Mouse (Mus musculus): Measurements from ENCODE around the gene Cpvl.

The Cpvl gene

DNA sequence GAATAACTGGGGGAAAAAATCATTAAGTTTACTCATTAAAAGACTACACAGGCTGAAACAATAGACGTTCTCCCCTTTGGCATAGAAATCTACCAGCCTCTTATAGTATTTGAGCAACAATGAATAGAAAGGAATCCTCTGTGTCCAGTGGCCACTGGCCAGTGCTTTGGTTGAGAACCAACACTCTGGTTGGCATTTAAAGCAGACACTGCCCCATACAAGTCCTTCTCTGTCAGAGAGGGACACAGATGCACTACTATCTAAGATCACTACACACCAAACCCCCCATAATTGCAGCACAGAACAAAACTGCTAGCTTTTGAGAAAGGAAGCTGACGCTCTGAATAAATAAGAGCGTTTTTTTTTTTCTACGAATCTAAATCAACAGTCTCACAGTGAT is 93.5 kb downstream of the Cpvl start:
- DNase-seq (ENCODE audit: low spot score) = no peak

DNA sequence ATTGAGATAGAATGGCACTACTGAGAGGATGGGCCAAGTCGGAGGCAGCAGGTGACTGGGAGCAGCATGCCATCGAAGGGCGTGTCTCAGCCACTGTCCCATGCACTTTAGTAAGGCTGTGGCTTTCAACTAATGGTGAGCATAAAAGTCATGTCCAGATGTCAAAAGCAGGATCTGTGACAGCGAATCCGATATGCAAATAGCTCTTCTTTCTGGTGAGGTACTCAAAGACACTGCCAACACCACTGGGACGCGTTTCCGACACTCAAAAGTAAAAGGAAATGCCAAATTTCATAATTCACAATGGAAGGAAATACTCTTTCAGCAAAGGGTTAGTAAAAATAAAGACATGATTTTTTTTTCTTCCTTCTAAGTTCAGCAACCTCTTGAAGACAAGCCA is 94.0 kb downstream of the Cpvl start:
- DNase-seq (ENCODE audit: low spot score) = no peak

- no peak for DNase-seq (ENCODE audit: low spot score)
Measured at GRCm38 (mm10) chr6:53883405-53883804, 95.1 kb downstream of the Cpvl start.

GRCm38 (mm10) chr6:53881623-53882022 is 96.8 kb downstream of the Cpvl start:
- no peak for DNase-seq (ENCODE audit: low spot score)

- no peak for DNase-seq (ENCODE audit: low spot score)
Measured at GRCm38 (mm10) chr6:53881235-53881606, 97.2 kb downstream of the Cpvl start.

GRCm38 (mm10) chr6:53880530-53881234 is 97.8 kb downstream of the Cpvl start:
- no peak for DNase-seq (ENCODE audit: low spot score)

GRCm38 (mm10) chr6:53879567-53879966 is 98.9 kb downstream of the Cpvl start:
- no peak for DNase-seq (ENCODE audit: low spot score)

GRCm38 (mm10) chr6:53874881-53875429 is 103.5 kb downstream of the Cpvl start:
- DNase-seq (ENCODE audit: low spot score) = no peak

GRCm38 (mm10) chr6:53871903-53872302 is 106.6 kb downstream of the Cpvl start:
- no peak for DNase-seq (ENCODE audit: low spot score)

DNA sequence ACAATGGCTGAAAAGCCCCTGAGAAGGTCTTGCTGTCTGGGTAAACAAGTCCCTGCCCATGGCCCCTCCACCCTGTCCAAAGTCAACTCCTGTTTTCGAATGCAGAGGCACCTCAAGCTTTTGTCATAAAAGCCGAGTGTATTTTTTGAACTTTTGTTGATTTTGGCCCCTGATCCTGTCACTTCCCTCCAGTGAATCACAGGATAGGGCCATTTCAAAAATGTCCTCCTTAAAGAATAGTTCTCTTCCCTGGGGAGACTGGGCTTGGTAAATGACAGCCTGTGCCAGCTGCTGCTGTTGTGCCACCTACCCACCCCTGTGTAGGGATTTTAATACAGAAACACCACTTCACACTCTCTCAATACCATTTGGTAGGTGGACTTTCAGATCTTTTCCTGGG is 115.5 kb downstream of the Cpvl start:
- DNase-seq (ENCODE audit: low spot score) = no peak

DNA sequence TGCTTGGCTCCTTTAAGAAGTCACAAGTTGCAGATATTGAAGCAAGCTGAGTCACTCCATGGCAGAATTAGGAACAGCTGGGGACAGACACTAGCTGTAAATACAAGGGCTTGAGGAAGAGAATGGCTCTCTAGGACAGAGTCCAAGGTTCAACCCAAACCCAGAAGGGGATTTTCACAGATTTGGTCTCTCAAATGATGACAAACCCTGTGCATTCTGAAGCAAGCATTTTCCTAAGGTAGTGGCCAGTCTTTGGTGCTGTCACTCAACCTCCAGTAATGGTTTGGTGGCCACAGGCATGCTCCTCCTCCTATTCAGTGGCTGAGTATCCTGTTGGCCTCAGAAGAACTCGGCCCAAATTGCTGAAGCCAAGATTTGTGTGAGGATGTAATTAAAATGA is 119.4 kb downstream of the Cpvl start:
- no peak for DNase-seq (ENCODE audit: low spot score)

DNA sequence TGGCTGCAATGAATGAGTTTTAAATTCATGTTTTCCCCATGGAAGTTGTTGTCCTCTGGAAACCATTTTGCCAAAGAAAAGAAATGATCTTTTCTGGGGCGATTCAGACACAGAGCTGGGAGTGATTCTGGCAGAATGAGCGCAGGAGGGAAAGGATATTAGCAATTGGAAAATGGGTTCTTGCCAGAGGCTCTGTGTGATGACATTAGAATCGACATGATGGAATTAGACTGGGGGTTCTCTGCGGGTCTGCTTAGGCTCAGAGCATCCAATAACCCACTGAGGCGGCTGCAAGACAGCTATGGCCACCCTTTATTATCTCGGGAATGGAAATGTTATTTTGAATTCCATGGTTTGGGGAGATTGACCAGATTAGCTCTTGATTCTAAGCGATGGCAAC is 120.6 kb downstream of the Cpvl start:
- DNase-seq (ENCODE audit: low spot score) = no peak

DNA sequence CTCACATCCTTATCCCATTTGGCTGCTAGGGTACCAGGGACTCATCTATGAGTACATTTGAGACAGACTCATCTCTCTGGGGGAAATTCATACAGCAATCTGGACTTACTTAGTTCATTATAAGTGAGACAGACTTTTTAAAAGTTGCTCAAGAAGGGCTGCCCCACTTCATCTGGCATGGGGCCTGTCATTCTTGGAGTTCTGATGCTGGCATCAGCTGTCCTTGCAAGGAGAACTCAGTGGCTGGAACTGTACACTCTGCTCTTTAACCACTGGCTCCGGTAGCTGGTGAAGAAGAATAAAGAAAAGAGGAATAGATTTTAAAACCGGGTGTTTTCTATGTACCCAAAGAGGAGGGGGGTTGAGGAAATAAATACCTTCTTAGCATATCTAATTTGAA is 121.7 kb downstream of the Cpvl start:
- DNase-seq (ENCODE audit: low spot score) = no peak

DNA sequence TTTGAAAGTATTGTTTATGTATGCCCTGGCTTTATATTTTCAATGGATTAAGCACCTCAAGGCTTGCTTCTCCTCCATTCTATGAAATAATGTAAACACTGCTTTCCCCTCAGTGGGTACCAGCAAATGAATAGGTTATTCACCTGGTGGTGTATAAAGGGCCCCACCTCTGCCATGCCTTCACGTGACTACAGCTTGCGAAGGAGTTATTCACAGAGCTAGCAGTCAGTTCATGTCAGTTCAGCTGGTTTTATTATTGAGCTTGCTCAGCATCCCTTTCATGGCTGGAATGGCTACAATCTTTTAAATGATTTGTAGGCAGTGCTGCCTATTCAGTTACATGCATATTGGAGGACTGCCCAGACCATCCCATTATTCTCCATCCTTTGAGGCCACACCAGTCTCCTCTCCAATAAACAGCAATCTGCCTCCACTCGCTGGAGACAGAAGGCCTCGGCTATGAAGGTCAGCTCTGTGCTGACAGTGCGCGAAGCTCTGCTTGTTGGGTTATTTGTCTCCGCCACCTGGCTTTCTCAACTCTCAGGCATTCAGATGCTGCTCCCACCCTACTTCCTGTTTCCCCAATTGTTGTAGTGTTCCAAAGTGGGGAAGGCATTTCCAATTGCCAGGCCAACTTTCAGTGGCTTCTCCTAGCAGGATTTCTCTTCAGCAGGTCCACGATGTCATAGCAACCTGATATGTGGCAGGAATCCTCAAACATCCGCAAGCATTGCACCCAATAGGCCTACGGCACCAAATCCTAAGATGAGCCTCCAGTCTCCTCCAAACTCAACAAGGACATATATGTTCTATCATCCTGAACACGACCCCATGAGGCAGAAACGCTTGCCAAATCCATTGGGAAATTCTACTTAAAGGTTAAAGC is 123.3 kb downstream of the Cpvl start:
- no peak for DNase-seq (ENCODE audit: low spot score)

DNA sequence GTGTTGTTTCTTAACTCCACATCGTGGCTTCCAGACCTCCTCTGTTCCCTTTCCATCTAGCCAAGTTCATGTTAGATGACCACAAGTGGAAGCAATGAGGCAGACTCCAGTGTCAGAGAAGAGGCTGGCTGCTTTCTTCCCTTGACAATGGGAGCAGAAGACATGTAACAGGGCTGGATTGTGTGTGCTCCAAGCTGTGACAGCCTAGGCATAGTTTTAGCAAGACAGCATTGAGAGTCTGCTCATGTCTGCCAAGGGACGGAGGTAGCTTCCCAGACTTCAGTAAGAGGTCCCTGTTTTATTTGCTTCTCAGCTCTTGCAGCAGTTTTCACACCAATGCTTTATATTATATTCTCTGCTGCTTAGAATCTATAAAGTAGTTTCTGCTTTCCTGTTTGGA is 124.2 kb downstream of the Cpvl start:
- no peak for DNase-seq (ENCODE audit: low spot score)

DNA sequence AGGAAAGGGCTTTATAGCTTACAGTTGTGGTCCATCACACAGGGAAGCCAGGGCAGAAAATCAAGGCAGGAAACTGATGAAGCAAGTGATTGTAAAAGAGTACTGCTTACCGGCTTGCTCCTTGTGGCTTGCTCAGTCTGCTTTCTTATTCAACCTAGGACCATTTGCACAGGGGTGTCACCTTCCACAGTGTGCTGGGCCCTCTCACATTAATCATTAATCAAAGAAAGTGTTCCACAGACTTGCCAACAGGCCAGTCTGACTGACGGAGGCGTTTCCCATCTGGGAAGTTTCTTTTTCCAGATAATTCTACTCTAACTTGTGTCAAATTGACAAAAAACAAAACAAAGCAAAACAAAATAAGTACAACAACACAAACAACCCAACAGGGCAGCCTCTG is 124.9 kb downstream of the Cpvl start:
- no peak for DNase-seq (ENCODE audit: low spot score)

DNA sequence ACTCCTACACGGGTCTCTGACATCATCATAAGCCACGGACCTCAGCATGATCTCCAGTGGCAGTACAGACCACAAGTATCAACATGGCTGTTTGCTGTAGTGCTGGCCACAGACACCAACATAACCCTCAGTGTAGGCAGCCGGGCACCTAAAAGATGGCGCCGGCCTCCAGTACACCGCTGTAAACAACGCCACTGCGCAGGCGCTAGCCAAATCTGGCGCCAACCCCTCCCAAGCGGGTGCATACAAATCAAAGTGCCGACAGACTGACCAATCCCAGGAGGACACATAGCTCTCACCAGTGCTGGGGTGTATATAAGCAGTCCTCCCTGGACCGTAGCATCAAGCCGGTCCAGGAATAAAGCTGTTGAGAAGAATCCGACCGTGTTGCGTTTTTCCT is 133.8 kb downstream of the Cpvl start:
- DNase-seq (ENCODE audit: low spot score) = no peak

GRCm38 (mm10) chr6:53825213-53825612 is 153.3 kb downstream of the Cpvl start:
- DNase-seq (ENCODE audit: low spot score) = no peak

All from ovary, postnatal 10 days (tissue).